Mouse (Mus musculus) retina, embryonic 14.5 days (tissue): ENCODE data around the gene Slc4a11.

Experiments used
- DNase-seq: peaks from one replicate; pipeline ENCODE4 v3.0.0-alpha.2; 2015; ENCODE audit warnings: low spot score

Gene Slc4a11

DNA sequence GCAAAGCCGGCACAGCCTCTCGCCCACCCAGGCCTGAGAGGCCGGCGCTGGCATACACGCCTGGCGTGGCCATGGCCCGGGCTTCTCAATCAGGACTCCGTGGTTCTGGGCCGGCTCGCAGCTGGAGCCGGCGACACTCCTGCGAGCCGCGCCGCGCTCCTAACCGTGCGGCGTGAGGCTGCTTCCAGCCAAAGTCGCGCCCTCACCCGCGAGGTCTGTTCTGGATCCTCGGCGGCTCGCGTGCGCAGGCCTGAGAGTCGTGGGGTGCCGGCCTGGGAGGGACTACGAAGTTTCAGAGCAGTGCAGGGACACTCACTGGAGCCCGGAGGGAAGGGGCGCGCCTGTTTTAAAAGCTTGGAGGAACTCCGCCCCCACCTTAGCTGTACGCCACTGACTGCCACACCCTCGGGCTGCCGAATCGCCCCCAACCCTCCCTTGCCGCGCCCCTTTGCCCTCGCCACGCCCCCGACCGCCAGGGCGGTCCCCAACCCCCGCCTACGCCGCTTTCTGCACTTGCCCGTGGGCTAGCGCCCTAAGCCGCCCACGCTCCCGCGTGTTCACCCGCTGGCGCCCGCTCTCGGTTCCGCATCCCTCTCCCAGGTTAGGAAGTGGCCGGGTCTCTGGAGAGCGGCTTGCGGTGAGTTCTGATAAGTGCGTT, at the start of gene Slc4a11:
Gene Slc4a11 (minus strand): TSS at position 367 of the 658 bp plus-strand sequence.
- DNase-seq, result peak; percentile 61

DNA sequence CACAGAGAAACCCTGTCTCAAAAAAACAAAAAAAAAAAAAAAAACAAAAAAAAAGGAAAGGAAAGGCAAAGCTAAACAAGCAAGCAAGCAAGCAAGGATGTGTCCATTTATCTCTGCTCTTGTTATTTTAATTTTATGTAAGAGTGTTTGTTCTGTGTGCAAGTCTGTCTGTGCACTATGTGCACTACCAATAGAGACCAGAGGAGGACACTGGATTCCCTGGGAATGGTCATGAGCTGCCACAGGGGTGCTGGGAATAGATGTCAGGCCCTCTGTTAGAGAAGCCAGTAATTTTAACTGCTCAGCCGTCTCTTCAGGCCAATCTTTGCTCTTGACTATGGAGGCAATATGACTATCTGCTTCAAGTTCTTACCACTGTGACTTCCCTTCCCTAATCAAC, 46.3 kb upstream of the Slc4a11 start:
- DNase-seq, result no peak

DNA sequence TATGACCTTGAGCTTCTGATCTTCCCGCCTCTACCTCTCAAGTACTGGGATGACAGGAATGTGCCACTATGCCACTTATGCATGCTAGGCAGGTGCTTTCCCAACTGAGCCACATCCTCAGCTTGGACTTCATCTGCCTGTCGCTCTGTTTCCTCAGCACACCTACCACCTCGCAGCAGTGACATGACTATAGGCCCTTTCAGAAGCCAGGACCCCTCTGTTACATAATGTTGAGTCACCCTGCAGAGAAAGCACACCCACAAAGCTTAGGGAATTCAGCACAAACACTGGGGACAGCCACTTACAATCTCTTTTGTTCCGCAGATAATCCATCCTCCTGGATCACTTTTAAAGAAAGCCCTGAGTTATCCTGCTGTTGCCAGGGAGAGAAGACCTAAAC, 42.8 kb upstream of the Slc4a11 start:
- DNase-seq, result no peak

DNA sequence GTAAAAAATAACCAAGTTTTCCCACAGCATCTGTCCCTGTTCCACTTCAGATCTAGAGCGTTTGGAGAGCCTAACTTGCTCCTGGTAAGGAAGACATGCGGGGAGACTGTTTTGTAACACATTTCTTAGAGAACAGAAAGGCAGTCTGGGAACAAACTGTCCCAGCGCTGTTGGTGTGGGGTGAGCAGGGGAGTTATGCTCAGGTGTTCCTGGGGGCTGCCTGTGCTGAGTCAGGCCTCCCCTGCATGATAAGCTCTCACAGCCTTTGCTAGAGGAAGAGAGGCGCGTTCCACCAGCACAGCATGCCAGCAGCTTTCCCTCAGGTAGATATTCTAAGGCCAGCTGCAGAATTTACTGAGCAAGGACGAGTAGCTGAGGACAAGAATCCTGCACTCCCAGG, 40.7 kb upstream of the Slc4a11 start:
- no peak for DNase-seq

DNA sequence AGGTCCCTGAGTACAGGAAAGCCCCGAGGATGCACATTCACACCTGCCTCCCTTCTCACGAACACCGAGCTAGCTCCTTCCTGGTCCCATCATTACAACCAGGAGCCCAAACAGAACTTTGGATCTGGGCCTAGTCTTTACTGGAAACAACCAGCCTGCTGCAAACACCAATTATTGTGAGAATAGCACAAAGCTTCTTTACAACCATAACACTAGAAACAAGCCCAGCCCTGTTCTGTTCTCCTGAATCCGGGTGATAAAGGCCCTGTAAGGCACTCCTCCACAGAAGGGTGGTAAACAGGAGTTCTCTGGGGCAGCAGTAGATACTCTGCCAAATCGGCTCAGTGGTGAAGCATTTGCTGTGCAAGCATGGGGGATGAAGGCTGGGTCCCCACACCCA, 38.0 kb upstream of the Slc4a11 start:
- DNase-seq, result no peak

DNA sequence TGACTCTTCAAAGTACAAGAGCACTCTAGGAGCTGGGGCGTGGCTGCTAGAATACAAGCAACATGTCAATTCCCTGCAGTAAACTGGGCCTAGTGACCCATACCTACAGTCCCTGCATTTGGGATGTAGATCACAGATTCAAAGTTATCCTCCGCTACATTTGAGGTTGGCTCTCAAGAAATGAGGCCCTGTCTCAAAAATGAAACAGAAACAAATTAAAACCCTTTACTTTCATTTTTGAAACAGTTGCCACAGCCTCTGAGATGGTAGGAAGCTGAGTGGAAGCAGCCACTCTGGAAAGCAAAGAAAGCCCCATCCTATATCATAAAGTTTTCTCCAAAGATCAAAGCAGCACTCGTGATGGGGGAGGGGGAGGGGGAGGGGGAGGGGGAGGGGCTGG, 36.1 kb upstream of the Slc4a11 start:
- no peak for DNase-seq

DNA sequence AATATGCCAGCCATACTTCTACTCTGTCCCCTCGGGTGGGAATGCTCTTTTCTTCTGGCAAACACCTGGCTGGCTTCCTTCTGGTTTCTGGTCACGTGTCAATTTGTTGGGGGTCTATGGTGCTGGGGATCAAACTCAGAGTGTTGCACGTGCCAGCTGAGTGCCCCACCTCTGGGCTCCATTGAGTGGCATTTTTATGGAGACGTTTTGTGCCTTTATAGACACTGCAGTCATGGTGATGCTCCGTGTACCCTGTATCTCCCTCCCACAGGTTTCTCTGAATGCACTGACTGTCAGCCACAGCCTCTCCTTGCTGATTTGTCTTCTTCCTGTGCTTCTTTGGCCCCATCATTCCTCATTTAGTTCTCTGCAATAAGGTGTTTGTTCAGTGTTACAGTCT, 34.5 kb upstream of the Slc4a11 start:
- DNase-seq, result no peak

DNA sequence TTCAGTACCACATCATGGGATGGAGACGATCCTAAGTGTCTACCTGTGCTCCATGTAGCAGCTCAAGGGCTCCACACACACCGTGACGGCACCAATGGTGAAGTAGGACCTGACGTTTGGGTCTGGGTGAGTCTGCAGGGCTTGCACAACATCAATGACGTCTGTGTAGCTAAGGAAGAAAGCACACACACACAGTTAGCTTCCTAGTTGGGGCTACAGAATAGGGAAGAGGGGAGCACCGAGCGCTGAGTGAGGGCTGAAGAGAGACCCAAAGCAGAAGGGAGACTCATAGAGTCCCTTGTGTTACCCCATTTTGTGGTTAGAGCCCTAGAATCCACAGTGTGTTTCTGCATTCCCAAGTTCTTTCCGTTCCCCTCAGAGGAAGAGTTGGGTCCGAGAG, 33.4 kb upstream of the Slc4a11 start:
- no peak for DNase-seq

DNA sequence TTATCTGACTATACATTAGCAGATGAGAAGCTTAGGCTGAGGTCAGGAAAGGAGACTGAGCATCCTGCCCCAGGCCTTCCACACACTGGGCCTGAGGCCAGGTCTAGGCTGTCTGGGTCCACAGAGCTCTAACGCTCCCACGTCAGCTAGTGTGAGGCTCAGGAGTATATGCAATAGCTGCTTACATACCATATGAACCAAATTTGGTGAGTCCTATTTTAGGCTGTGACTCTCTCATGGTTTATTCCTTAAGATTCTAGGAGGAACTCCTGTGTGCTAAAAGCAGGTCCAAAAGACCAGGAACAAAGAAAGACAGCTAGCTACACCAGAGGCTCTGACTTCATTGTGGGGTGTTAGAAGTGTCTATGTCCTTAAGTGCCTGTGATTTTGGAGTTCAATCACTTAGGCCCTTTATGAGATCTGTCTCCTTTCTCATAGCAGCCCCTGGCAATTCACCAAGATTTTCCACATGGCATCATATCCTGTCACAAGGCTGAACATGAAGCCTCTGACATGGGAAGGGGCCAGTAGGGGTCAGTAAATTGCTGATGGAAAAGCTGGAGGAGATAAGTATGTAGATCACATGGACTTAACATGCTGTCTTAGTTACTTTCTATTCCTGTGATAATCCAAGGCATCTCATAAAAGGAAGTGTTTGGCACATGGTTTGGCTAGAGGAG, 31.7 kb upstream of the Slc4a11 start:
- no peak for DNase-seq

DNA sequence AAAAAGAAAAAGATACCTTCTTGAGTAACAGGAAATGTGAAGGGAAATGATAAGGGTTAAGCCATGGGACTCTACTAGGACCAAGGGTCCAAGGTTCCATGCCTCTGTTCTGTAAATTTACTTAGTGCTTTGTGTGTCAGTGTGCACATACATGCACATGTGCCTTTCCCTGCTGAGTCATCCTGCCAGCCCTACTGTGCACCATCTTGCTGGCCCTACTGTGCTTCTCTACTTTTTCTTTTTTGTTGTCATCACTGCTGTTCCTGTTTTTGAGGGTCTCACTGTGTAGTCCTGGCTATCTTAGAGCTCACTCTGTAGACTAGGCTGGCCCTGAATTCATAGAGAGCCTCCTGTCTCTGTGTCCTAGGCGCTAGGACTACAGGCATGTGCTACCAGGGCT, 30.4 kb upstream of the Slc4a11 start:
- no peak for DNase-seq

DNA sequence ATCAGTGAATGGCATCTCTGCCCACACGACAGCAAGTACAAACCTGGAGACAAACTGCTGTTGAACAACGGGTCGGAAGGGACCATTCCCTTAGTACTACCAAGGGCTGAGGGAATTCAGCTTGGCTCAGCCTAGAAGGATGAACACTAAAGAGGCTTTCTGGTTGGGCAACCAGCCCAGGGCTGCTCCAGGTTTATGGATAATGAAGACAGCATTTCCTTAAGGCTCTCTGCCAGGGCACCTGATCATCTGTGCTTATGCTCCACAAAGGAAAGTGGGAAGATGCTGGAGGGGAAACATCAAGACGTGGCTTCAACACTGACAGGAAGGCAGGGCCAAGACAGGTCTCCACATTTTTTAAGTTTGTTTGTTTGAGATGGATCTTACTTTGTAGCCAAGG, 27.1 kb upstream of the Slc4a11 start:
- no peak for DNase-seq

DNA sequence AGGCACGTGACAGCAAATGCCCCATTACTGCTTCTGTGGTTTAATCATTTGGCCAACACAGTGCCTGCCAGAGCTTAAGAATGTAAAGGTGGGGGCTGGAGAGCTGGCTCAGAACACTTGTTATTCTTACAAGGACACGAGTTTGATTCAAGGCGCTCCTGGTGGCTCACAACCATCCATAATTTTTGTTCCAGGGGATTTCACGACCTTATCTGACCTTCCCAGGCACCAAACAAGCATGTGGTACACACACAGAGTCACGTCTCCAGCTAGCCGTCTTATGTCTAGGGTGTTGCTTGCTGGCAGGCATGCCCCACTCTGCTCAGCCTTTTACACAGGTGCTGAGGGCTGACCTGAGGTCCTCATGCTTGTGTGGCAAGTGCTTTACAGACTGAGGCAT, 20.6 kb upstream of the Slc4a11 start:
- DNase-seq, result no peak

DNA sequence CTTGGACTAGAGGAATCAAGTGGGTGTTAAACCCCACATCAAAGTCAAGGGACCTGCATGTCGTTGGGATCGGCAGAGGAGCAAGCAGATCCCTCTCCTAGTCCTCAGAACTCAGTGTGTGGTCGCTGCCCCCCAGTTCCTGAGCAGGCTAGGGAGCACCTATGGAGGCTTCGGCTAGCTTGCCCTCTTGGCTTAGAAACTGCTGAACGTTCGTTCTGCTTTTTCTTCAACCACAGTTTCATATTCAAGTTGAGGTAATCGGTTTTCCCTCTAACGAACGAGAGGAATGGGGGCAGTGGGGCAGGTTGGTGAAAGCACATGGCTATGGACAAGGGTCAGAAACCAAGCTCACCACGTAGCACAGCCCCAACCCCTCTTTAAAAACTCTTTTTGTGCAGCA, 9.7 kb upstream of the Slc4a11 start:
- no peak for DNase-seq

DNA sequence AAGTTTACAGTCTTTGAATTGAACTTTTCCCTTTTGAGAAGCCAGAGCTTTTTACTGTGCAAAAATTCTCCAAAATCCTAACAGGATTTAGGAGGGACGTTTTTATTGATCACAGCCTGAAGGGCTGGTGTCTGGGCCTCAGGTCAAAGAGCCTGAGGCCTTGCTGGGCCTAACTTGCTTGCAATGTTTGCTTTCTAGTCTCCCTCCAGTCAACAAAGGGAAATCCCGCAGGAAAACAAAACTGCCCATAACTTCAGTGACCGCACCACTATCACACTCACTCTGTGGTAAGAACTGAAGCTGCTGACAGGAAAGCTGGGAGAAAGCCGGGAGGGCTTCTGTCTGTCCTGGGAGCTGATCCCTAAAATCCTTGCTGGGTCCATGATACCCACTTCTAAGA, 9.3 kb upstream of the Slc4a11 start:
- no peak for DNase-seq

DNA sequence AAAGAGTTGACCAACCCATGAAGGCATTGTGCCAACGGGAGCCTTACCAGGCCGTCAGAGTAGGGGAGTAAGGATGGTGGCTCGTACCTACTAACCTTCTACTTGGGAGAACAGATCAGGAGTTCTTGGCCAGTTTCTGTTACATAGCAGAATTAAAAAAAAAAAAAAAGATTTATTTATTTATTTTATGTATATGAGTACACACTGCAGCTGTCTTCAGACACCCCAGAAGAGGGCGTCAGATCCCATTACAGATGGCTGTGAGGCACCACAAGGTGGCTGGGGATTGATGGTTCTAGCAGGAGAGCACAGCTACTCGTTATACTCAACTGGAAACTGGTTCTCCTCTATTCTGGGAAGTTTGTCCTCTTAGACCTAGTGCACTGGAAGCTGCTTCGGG, 7.9 kb upstream of the Slc4a11 start:
- no peak for DNase-seq

DNA sequence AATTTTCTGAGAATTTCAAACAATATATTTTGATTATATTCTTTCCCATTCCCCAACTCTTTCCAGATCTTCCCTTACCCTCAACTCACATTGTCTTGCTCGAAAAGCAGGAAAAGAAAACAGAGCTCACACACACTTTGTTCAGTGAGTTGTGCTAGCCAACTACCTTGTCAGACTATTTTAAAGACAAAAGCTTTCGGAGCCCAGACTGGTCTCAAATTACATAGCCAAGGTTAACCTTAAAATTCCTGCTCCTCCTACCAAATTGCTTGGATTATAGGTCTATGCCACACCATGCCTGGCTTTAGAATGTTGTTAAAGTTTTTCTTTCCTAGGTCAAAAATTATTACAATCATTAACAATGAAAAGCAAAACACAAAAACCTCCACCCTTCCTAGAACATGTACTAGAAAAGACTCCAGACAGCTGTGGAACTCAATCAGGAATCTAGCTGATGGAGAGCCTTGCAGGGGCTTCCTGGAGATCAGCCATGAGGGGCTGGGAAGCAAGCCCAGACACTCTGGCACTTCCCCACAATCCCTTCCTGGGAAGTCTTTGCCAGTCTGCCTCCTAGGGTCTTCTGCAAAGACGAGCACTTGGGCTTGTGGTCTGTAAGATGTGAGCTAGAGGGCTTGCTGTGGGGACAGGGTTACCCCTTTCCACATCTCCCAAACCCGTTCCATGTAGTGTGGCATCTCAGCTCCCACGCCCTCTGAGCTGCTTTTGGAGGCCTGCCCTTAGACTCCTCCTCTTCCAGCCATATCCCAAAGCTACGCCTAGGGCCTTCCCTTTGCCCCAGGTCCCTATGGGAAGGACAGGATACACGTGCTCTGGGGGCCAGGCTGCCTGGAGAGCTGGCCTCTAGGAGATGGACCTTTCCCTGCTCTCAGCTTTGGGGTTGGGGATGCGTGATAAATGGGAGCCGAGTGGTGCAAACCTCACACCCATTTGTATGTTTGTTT, 7.0 kb upstream of the Slc4a11 start:
- DNase-seq, result no peak

DNA sequence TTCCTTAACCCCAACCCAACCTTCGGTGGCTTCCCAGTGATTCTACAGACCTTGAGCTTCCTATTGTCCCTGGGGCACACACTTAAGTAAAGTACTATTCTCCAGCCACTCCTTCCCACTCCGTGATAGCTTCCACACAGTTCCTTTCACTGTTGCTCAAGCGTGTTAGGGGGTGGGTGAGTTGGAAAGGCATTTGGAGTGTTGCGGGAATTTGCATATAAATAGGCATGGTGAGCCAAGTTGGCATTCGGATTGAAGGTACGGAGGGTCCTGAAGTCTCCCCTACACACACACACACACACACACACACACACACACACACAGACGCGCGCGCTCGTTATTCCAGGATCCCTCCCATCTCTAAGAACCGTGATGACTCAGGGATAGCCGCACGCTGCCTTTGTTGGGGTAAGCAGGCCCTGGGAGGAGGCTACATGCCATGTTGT, 525 bp upstream of the Slc4a11 start:
- peak; percentile 14 for DNase-seq

DNA sequence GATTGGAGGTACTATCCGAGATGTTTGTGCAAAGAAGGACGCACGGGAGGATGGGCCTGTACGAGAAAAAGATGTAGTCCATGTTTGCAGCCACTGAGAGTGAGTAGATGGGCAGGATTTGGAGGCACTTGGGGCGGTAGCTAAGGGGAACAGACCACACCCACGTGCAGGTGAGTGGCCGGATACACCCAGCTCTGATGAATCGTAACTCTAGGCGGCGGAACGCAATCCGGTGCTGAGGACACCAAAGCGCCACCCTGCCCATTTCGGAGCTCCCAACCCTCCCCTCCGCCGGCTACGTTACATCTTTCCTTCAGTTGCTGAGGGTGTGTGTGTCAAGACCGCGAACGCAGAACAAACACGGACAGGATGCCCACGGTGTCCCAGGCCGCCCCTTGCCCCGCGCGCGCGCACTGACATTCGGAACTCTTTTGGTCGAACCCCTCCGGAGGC, 593 bp downstream of the Slc4a11 start:
- DNase-seq, result peak; percentile 24

DNA sequence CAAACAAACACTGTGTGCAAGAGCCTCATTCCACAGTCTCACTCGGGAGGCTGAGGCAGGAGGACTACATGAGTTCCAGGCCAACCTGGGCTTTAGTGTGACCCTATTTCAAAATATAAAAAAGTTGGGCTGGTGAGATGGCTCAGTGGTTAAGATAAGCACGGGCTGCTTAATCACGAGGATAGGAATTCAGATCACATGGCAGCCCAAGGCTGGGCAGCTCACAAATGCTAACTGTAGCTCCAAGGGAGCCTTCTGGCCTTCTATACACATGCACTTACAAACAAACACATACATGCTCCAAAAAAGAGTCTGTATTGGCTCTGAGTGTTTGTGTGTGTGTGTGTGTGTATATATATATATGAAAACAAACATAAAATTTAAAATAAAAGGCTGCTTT, 3.8 kb downstream of the Slc4a11 start:
- DNase-seq, result no peak

DNA sequence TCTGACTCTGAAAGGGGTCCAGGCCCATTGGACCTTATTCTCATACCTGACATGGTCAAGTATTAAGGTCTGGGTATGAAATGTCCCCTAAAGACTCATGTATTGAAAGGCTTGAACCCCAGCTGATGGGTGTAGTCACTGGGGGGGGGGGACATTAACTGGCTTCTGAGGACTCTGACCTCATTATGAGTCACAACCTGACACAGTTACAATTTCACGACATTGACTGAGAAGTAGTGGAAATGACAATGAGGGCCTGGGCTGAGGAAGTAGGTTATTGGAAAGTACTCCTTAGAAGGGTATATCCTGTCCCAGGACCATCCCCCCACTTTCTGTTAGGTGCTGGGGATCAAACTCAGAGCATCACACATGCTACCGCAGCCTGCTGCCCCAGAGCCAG, 8.3 kb downstream of the Slc4a11 start:
- no peak for DNase-seq

DNA sequence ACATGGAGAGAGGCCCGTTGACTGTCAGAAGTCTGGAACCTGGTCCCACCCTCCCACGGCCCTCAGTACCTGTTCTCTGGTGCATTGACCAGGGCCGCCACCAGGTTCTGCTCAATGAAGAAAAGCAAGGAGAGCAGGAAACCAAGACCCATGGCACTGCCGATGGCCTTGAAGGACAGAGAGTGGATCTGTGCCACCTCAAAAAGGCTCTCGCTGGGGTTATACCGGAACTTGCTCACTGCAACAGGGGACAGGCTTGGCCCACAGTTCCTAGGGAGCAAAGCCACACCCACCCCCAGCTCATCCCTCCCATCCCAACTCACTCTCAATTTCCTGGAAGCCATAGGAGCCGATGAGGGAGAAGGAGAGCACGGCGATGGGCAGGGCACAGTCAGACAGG, 11.9 kb downstream of the Slc4a11 start:
- no peak for DNase-seq

DNA sequence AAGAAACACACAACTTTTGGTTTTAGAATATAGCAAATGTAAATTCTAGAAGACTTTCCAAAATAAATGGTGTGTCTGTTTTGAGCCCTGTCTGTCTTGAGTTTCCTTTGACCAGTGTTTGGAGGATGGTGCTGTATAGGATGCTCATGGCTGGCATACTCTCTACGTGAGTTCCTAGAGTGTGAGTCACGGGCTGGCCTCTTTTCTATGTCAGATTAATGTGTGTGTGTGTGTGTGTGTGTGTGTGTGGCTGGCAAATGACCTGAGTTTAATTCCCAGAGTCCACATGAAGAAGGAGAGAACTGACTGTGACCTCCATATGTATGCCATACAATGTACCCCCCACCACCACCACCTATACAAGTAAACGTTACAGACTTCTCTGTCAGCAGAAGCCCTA, 15.8 kb downstream of the Slc4a11 start:
- DNase-seq, result no peak

DNA sequence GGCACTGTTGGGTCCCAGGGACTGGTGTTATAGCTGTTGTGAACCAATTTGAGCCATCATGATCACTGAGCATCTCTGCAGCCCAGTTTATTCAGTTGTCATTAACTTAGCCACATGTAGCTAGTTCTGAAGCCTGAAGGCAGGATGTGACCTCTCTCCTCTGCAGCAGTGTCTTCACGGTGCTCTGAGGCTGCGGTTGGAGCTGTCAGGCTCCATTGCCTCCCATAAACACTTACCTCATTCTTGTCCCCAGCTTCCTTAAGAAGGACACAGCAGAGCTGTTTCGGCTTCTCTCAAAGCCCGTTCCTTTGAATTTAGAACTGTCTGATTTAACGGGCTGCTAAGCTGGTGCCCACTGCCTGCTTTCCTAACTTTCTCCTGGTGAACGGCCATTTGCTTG, 17.4 kb downstream of the Slc4a11 start:
- no peak for DNase-seq
